Mouse (Mus musculus) thymus, adult 2 months (tissue): ENCODE results near the gene S100a9.

Source experiments
- CTCF ChIP-seq: fragments of 200-500 bp; IDR thresholded peaks from 2 replicates; pipeline ENCODE4 v1.5.1; 2012; ENCODE audit warnings: mild to moderate bottlenecking, control low read depth, low read length, moderate library complexity, borderline replicate concordance; ENCODE audit not compliant: control insufficient read depth, poor library complexity, insufficient read depth; ENCODE audit errors: extremely low read depth
- POLR2A ChIP-seq: fragments of 200-500 bp; IDR thresholded peaks from 2 replicates; pipeline ENCODE4 v1.6.1; 2012; ENCODE audit warnings: mild to moderate bottlenecking, low read length, control low read depth, moderate library complexity; ENCODE audit not compliant: control insufficient read depth, poor library complexity, insufficient read depth; ENCODE audit errors: extremely low read depth

DNA sequence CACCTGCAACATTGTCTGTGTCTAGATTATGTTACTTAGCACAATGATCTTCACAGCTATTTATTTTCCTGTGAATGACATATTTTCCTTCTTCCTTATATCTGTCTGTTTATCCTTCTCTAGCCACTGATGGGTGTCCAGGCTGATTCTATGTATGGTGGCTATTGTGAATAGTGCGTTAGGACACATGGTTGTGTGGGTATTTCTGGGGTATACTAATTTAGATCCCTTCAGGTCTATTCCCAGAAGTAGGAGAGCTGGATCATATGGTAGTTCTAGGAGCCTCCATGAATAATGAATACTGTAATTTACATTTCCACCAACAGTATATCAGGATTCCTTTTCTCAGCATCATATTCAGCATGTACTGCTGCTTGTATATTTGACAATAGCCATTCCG, 45.7 kb downstream of the S100a9 start:
- TF ChIP-seq CTCF (no peak), POLR2A (no peak)
